In the genomic region with DNA sequence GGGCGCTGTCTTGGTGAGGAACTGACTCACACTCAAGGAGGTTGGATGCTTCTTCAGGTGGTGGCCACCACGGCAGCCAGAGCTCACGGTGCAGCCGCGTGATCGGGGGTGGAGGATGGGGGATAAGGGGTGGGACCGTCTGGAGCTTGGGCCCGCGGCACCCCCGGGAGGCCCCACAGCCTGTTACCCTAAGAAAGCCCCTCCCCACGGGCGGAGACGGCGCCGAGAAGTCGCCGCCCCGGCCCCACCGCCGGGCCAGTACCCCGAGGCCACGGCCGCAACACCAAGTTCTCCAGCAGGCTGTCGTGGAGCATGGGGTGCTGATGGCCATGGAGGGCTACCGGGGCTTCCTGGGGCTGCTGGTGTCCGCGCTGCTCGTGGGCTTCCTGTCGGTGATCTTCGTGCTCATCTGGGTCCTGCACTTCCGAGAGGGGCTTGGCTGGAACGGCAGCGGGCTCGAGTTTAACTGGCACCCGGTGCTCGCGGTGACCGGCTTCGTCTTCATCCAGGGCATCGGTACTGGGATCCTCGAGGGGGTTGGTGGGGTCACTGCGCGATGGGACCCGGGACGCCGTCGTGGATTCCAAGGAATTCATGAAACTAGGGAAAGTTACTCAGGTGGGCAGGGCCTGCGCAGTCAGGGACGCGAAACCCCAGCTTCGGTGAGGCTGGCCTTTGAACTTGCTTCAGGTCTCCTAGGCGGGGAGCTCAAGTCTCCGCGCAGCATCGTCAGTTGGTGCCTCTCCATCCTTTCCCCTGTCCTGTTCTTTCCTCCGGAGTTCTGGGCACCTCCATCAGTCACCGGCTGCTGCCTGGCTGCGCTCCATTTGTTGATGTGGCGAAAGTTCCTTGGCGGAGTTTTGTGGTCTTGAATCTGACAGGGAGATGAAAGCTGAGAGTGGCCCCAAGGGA, we compare ENCODE assay signal across 8 mouse cellular contexts. TPM values are rescaled to one million over a fixed set of nuclear protein-coding genes. Genes with fewer than 3 reads are reported as not detected.
A peak's percentile ranks its signal among the peaks of the same experiment; 100 is the strongest.
DNase-seq lines count a peak whose midpoint lies in the region; ATAC-seq and TF ChIP-seq lines count a peak whose summit lies in the region.

TSS of gene Cybrd1 (plus strand) at position 127 of the 912 bp plus-strand sequence.

- intact Hi-C loops in left cerebral cortex, adult 2 months (cut with DNase I) = no loop called here

- DNase-seq in left cerebral cortex, adult 2 months (ENCODE audit: extremely low spot score in 1 of 2, low spot score in 2 of 2) = no peak
- no peak for DNase-seq in left cerebral cortex, adult 9 months (ENCODE audit: low spot score in 2 of 2)
- peak; percentile 62 for DNase-seq in brain, embryonic 14.5 days (ENCODE audit: low read depth)
- DNase-seq in gastrocnemius, postnatal 25 days = peak; percentile 72
- DNase-seq in hindbrain, postnatal 0 days (ENCODE audit: low spot score) = peak; percentile 64
- peak; percentile 41 for DNase-seq in ovary, postnatal 14 days (ENCODE audit: low spot score)
- no peak for DNase-seq in layer of hippocampus, adult 9-10 months (ENCODE audit: low spot score)

- no peaks in the 10 kb centered on the region for H3K9me3 ChIP-seq in hindbrain, postnatal 0 days (ENCODE audit: low read length)
- no peaks in the 10 kb centered on the region for H3K9me3 ChIP-seq in liver, embryonic 16.5 days (replicated peaks; ENCODE audit: control insufficient read depth, low read length)

- peaks cover 3% of the 10 kb centered on the region; the same call in 1 of the 2 replicates for H3K4me1 ChIP-seq in hindbrain, postnatal 0 days (ENCODE audit: insufficient read depth, low read length)
- peaks cover 6% of the 10 kb centered on the region; the same call in 1 of the 2 replicates for H3K4me1 ChIP-seq in liver, embryonic 16.5 days (ENCODE audit: control insufficient read depth, low read depth, low read length)

- H3K27me3 ChIP-seq in hindbrain, postnatal 0 days (ENCODE audit: insufficient read depth, low read length) = no peaks in the 10 kb centered on the region
- H3K27me3 ChIP-seq in liver, embryonic 16.5 days (ENCODE audit: control insufficient read depth, insufficient read depth, low read depth, low read length) = peaks cover 30% of the 10 kb centered on the region

- peak within 1 kb of the TSS; percentile 69 for H3K4me2 ChIP-seq in hindbrain, postnatal 0 days (ENCODE audit: low read depth, low read length)
- peak within 1 kb of the TSS; percentile 63 for H3K4me2 ChIP-seq in liver, embryonic 16.5 days (ENCODE audit: low read depth, low read length)

- WGBS in hindbrain, postnatal 0 days = 3% methylated on average over 60 of the region's 60 CpGs
- 2% methylated on average over 60 of the region's 60 CpGs for WGBS in liver, embryonic 16.5 days (ENCODE audit: insufficient replicate concordance)

- TF ChIP-seq POLR2A in brain, embryonic 14.5 days (IDR thresholded peaks at IDR 0.05; ENCODE audit: borderline replicate concordance, extremely low read depth, insufficient read depth, insufficient read length, poor library complexity, severe bottlenecking) = no peak

- peak within 1 kb of the TSS; percentile 33; the same call in 1 of the 2 replicates for H3K9ac ChIP-seq in hindbrain, postnatal 0 days (replicated peaks; ENCODE audit: low read length)
- peak within 1 kb of the TSS; percentile 40 for H3K9ac ChIP-seq in liver, embryonic 16.5 days (ENCODE audit: low read depth, low read length)

- H3K27ac ChIP-seq in left cerebral cortex, adult 2 months = no peak within 1 kb of the TSS
- H3K27ac ChIP-seq in hindbrain, postnatal 0 days = peak within 1 kb of the TSS; percentile 45; the same call in 1 of the 2 replicates
- no peak within 1 kb of the TSS for H3K27ac ChIP-seq in liver, embryonic 16.5 days (ENCODE audit: low read length)

- no peak for TF ChIP-seq CTCF in left cerebral cortex, adult 2 months (IDR thresholded peaks at IDR 0.05)
- TF ChIP-seq CTCF in brain, embryonic 14.5 days (IDR thresholded peaks at IDR 0.05; ENCODE audit: borderline replicate concordance, extremely low read depth, insufficient read depth, insufficient read length) = no peak
- no peak for TF ChIP-seq CTCF in hindbrain, postnatal 0 days (IDR thresholded peaks at IDR 0.05; ENCODE audit: low read depth)

- peak; percentile 74 for ATAC-seq in hindbrain, postnatal 0 days
- peak; percentile 27; the same call in 1 of the 2 replicates for ATAC-seq in liver, embryonic 16.5 days (ENCODE audit: low read depth)

- H3K36me3 ChIP-seq in hindbrain, postnatal 0 days (ENCODE audit: insufficient read depth, low read length) = no peaks in the 10 kb centered on the region
- H3K36me3 ChIP-seq in liver, embryonic 16.5 days (ENCODE audit: control insufficient read depth, insufficient read depth) = no peaks in the 10 kb centered on the region

- H3K4me3 ChIP-seq in left cerebral cortex, adult 2 months = peak within 1 kb of the TSS; percentile 42
- H3K4me3 ChIP-seq in hindbrain, postnatal 0 days (ENCODE audit: low read length) = peak within 1 kb of the TSS; percentile 41
- peak within 1 kb of the TSS; percentile 57 for H3K4me3 ChIP-seq in liver, embryonic 16.5 days (ENCODE audit: low read depth, low read length)

RNA-seq across cellular contexts. Expression of gene Cybrd1, which starts in this region (rescaled TPM):
- total RNA-seq in left cerebral cortex, adult 2 months (2021) = 1 to 10 TPM; 1.4 to 1.5 TPM
- 4.0 and 9.4 TPM in 2 replicates for polyA plus RNA-seq in brain, embryonic 14.5 days (2012; rRNA removed)
- under 1 TPM; 0.35 to 0.49 TPM for total RNA-seq in gastrocnemius, postnatal 25 days (2021)
- 11.3 and 13.5 TPM in 2 replicates for total RNA-seq in hindbrain, postnatal 0 days (2014; rRNA removed)
- polyA plus RNA-seq in hindbrain, postnatal 0 days (2015; fragmentation: Nextera tagmentation; extraction: Ambion mirVana) = 4.0 and 4.5 TPM in 2 replicates
- polyA plus RNA-seq in liver, embryonic 16.5 days (2015; fragmentation: Nextera tagmentation; extraction: Ambion mirVana) = 1.5 and 1.7 TPM in 2 replicates

Comparison
In these comparisons a context has a peak if more than half of its experiments do, and no peak if none do; other contexts are left out.
1. Peak in DNase-seq in gastrocnemius, postnatal 25 days; RNA of the gene not detected or under 1 TPM.
2. DNase-seq: peak in brain, embryonic 14.5 days (single experiment), hindbrain, postnatal 0 days (single experiment) and ovary, postnatal 14 days (single experiment); none in left cerebral cortex, adult 2 months (0 of 2), left cerebral cortex, adult 9 months (0 of 2) and layer of hippocampus, adult 9-10 months (single experiment).
3. Peak in every context shown above with its lines, with median percentiles within 50 percentile points of each other: H3K4me3 ChIP-seq.